Mouse (Mus musculus) splenic B cell, adult 2 months (primary cell): ENCODE results near the gene Naa20.
A peak's percentile ranks its signal among the peaks of the same experiment; 100 is the strongest.
"Not testable (repeated sequence)": the region's sequence is repeated elsewhere in the genome, so short reads cannot be mapped to it uniquely, and the experiment has no call there.

ENCODE experiments used
- DNase-seq: peaks from one replicate; pipeline ENCODE4 v3.0.0-alpha.2; 2011; ENCODE audit warnings: low read depth, low spot score
- H3K27me3 ChIP-seq: 2 replicates; pipeline ENCODE4 v1.6.1; 2012; ENCODE audit warnings: mild to moderate bottlenecking, low read length, moderate library complexity, mixed read lengths; ENCODE audit not compliant: control insufficient read depth, poor library complexity, insufficient read depth, severe bottlenecking
- H3K36me3 ChIP-seq: 2 replicates; pipeline ENCODE4 v1.6.1; 2012; ENCODE audit warnings: mild to moderate bottlenecking, low read length, moderate library complexity, mixed read lengths; ENCODE audit not compliant: control insufficient read depth, poor library complexity, insufficient read depth, severe bottlenecking

The Naa20 gene

GRCm38 (mm10) chr2:145877191-145877590 is 24.7 kb upstream of the Naa20 start:
- DNase-seq = no peak

GRCm38 (mm10) chr2:145880887-145881747 is 20.8 kb upstream of the Naa20 start:
- Histone ChIP-seq H3K27me3 (no peaks in the 10 kb centered on the region), H3K36me3 (no peaks in the 10 kb centered on the region)
- DNase-seq = no peak

More at GRCm38 (mm10) chr2:145877191-145877590, 24.7 kb upstream of the Naa20 start:
- no peaks in the 10 kb centered on the region for H3K27me3 ChIP-seq
- H3K36me3 ChIP-seq = no peaks in the 10 kb centered on the region

GRCm38 (mm10) chr2:145881932-145882331 is 20.0 kb upstream of the Naa20 start:
- H3K36me3 ChIP-seq = no peaks in the 10 kb centered on the region
- no peak for DNase-seq
- H3K27me3 ChIP-seq = no peaks in the 10 kb centered on the region

- no peak for DNase-seq
These were observed 19.5 kb upstream of the Naa20 start for GRCm38 (mm10) chr2:145882398-145882797.

GRCm38 (mm10) chr2:145884036-145884912 is 17.6 kb upstream of the Naa20 start:
- no peaks in the 10 kb centered on the region for H3K27me3 ChIP-seq
- DNase-seq = no peak
- H3K36me3 ChIP-seq = no peaks in the 10 kb centered on the region

More at GRCm38 (mm10) chr2:145882398-145882797, 19.5 kb upstream of the Naa20 start:
- Histone ChIP-seq H3K27me3 (no peaks in the 10 kb centered on the region), H3K36me3 (no peaks in the 10 kb centered on the region)

GRCm38 (mm10) chr2:145884913-145885785 is 16.8 kb upstream of the Naa20 start:
- DNase-seq = no peak
- Histone ChIP-seq H3K36me3 (no peaks in the 10 kb centered on the region), H3K27me3 (no peaks in the 10 kb centered on the region)

GRCm38 (mm10) chr2:145887937-145888765 is 13.7 kb upstream of the Naa20 start:
- Histone ChIP-seq H3K27me3 (no peaks in the 10 kb centered on the region), H3K36me3 (no peaks in the 10 kb centered on the region)
- peak; percentile 23 for DNase-seq

- no peak for DNase-seq
- Histone ChIP-seq H3K36me3 (no peaks in the 10 kb centered on the region), H3K27me3 (no peaks in the 10 kb centered on the region)
These were observed 13.0 kb upstream of the Naa20 start for GRCm38 (mm10) chr2:145888766-145889480.

- H3K27me3 ChIP-seq = no peaks in the 10 kb centered on the region
- DNase-seq = no peak
- H3K36me3 ChIP-seq = no peaks in the 10 kb centered on the region
These were observed 11.3 kb upstream of the Naa20 start for GRCm38 (mm10) chr2:145890571-145890970.

GRCm38 (mm10) chr2:145893756-145894155 is 8.1 kb upstream of the Naa20 start:
- Histone ChIP-seq H3K27me3 (no peaks in the 10 kb centered on the region), H3K36me3 (no peaks in the 10 kb centered on the region)
- no peak for DNase-seq

GRCm38 (mm10) chr2:145898106-145898505 is 3.8 kb upstream of the Naa20 start:
- DNase-seq = no peak
- Histone ChIP-seq H3K36me3 (no peaks in the 10 kb centered on the region), H3K27me3 (no peaks in the 10 kb centered on the region)

- not testable (repeated sequence) for H3K36me3 ChIP-seq, DNase-seq, H3K27me3 ChIP-seq
These were observed 1.6 kb upstream of the Naa20 start for GRCm38 (mm10) chr2:145900318-145900717.
